Mouse (Mus musculus) myocyte (in vitro differentiated cells): ENCODE measurements around the gene Spem1. TPM values are rescaled to one million over a fixed set of nuclear protein-coding genes. Genes with fewer than 3 reads are reported as not detected.

Experiments
- H3K27me3 ChIP-seq: one replicate; pipeline ENCODE4 v1.6.1; 2011; ENCODE audit not compliant: control insufficient read depth, insufficient read depth, insufficient read length
- H3K36me3 ChIP-seq: one replicate; pipeline ENCODE4 v1.6.1; 2011; ENCODE audit not compliant: control insufficient read depth, insufficient read depth
- H3K4me2 ChIP-seq: one replicate; pipeline ENCODE4 v1.6.1; 2011; ENCODE audit warnings: low read depth, control low read depth
- H3K4me3 ChIP-seq: one replicate; pipeline ENCODE4 v1.5.1; 2011; ENCODE audit warnings: mild to moderate bottlenecking, control low read depth, moderate library complexity
- H3K79me2 ChIP-seq: one replicate; pipeline ENCODE4 v1.6.1; 2011; ENCODE audit not compliant: control insufficient read depth, insufficient read depth
- H3ac ChIP-seq: one replicate; pipeline ENCODE4 v1.6.1; 2011; ENCODE audit not compliant: control insufficient read depth, insufficient read length
- CEBPB ChIP-seq: IDR thresholded peaks from 2 replicates; pipeline ENCODE4 v1.6.1; 2011; ENCODE audit warnings: mild to moderate bottlenecking, moderate library complexity; ENCODE audit not compliant: poor library complexity, insufficient read depth, severe bottlenecking
- E2F4 ChIP-seq: IDR thresholded peaks from one replicate; pipeline ENCODE4 v1.6.1; 2011; ENCODE audit warnings: mild to moderate bottlenecking, control low read depth, moderate library complexity; ENCODE audit not compliant: insufficient read depth
- MAX ChIP-seq: IDR thresholded peaks from one replicate; pipeline ENCODE4 v1.6.1; 2011; ENCODE audit warnings: low read depth, mild to moderate bottlenecking, control low read depth
- MYOD1 ChIP-seq, 3 experiments: IDR thresholded peaks; one replicate each; pipeline ENCODE4 v1.6.1; 2011; ENCODE audit warnings: control low read depth in 2 of 3, low read depth in 2 of 3, mild to moderate bottlenecking in 2 of 3, moderate library complexity in 1 of 3; ENCODE audit not compliant: insufficient read length in 2 of 3, control insufficient read depth in 1 of 3
- MYOG ChIP-seq, 3 experiments: IDR thresholded peaks; one replicate each; pipeline ENCODE4 v1.6.1; 2011; ENCODE audit warnings: control low read depth in 2 of 3, low read depth in 2 of 3, mild to moderate bottlenecking in 2 of 3; ENCODE audit not compliant: insufficient read length in 2 of 3, control insufficient read depth in 1 of 3, insufficient read depth in 1 of 3
- POLR2A ChIP-seq: IDR thresholded peaks from one replicate; pipeline ENCODE4 v1.6.1; 2011; ENCODE audit warnings: low read depth, mild to moderate bottlenecking, control low read depth, moderate library complexity; ENCODE audit not compliant: insufficient read length
- POLR2AphosphoS2 ChIP-seq: IDR thresholded peaks from one replicate; pipeline ENCODE4 v1.6.1; 2011; ENCODE audit warnings: low read depth, control low read depth; ENCODE audit not compliant: insufficient read length
- REST ChIP-seq: IDR thresholded peaks from one replicate; pipeline ENCODE4 v1.6.1; 2011; ENCODE audit warnings: mild to moderate bottlenecking, control low read depth, moderate library complexity; ENCODE audit not compliant: insufficient read depth, insufficient read length
- SRF ChIP-seq: IDR thresholded peaks from one replicate; pipeline ENCODE4 v1.6.1; 2011; ENCODE audit warnings: low read depth; ENCODE audit not compliant: control insufficient read depth, insufficient read length
- TCF12 ChIP-seq: IDR thresholded peaks from one replicate; pipeline ENCODE4 v1.6.1; 2011; ENCODE audit warnings: mild to moderate bottlenecking, control low read depth; ENCODE audit not compliant: poor library complexity, insufficient read depth, severe bottlenecking
- TCF3 ChIP-seq: IDR thresholded peaks from one replicate; pipeline ENCODE4 v1.6.1; 2011; ENCODE audit warnings: low read depth, control low read depth; ENCODE audit not compliant: insufficient read length
- USF1 ChIP-seq: IDR thresholded peaks from one replicate; pipeline ENCODE4 v1.6.1; 2011; ENCODE audit warnings: low read depth, mild to moderate bottlenecking, control low read depth, moderate library complexity
- polyA plus RNA-seq: library from polyadenylated mRNA; unstranded; fragments of >200 nt; fragmentation: generic; extraction: Trizol; gene quantifications from one replicate; pipeline ENCODE4 v1.2.1, GENCODE M21; 2012; ENCODE audit warnings: missing spikeins

Gene Spem1
- polyA plus RNA-seq, 1 experiment, result 0.05 TPM

GRCm38 (mm10) chr11:69774961-69775360 is 47.0 kb downstream of the Spem1 start:
- no peaks in the 10 kb centered on the region for H3K27me3 ChIP-seq
- peaks cover 6% of the 10 kb centered on the region for H3K79me2 ChIP-seq
- H3K4me3 ChIP-seq, result no peak overlapping the region
- no peak overlapping the region for H3ac ChIP-seq
- peaks cover 9% of the 10 kb centered on the region for H3K36me3 ChIP-seq
- no peak overlapping the region for H3K4me2 ChIP-seq
- TF ChIP-seq SRF (no peak), MYOD1 (IDR thresholded peaks at IDR 0.05; ENCODE audit: control insufficient read depth in 1 of 3, insufficient read length in 2 of 3, low read depth in 2 of 3) (no peak), MYOG (IDR thresholded peaks at IDR 0.05; ENCODE audit: control insufficient read depth in 1 of 3, insufficient read depth in 1 of 3, insufficient read length in 2 of 3, low read depth in 2 of 3) (no peak), TCF3 (no peak), TCF12 (no peak), E2F4 (no peak), CEBPB (no peak), POLR2A (no peak), MAX (no peak), USF1 (no peak), REST (no peak), POLR2AphosphoS2 (no peak)

Other genes starting within 250 kb of the Spem1 start
- 9.1 TPM for gene Wrap53, start 241.9 kb downstream of the Spem1 start, polyA plus RNA-seq
- gene Trp53, start 241.8 kb downstream of the Spem1 start, polyA plus RNA-seq, result 119 TPM
- 6.6 TPM for gene Atp1b2, start 216.2 kb downstream of the Spem1 start, polyA plus RNA-seq
- gene Shbg, start 204.3 kb downstream of the Spem1 start, polyA plus RNA-seq, result 0.05 TPM
- gene Sat2, start 200.2 kb downstream of the Spem1 start, polyA plus RNA-seq, result 3.6 TPM
- gene Fxr2, start 189.2 kb downstream of the Spem1 start, polyA plus RNA-seq, result 104 TPM
- 0.07 TPM for gene Sox15, start 166.9 kb downstream of the Spem1 start, polyA plus RNA-seq
- 39.1 TPM for gene Mpdu1, start 159.5 kb downstream of the Spem1 start, polyA plus RNA-seq
- 0.96 TPM for gene Cd68, start 156.0 kb downstream of the Spem1 start, polyA plus RNA-seq
- gene Eif4a1, start 149.8 kb downstream of the Spem1 start, polyA plus RNA-seq, result 553 TPM
- 70.5 TPM for gene Senp3, start 140.1 kb downstream of the Spem1 start, polyA plus RNA-seq
- gene Tnfsf13, start 136.4 kb downstream of the Spem1 start, polyA plus RNA-seq, result 0.07 TPM
- gene Tnfsf12, start 126.3 kb downstream of the Spem1 start, polyA plus RNA-seq, result 5.5 TPM
- 1.6 TPM for gene Tnfsfm13, start 126.1 kb downstream of the Spem1 start, polyA plus RNA-seq
- gene Polr2a, start 63.5 kb downstream of the Spem1 start, polyA plus RNA-seq, result 69.5 TPM
- gene Slc35g3, start 60.2 kb downstream of the Spem1 start, polyA plus RNA-seq, result 0.26 TPM
- 9.4 TPM for gene Zbtb4, start 56.3 kb downstream of the Spem1 start, polyA plus RNA-seq
- 95.3 TPM for gene Chrnb1, start 26.2 kb downstream of the Spem1 start, polyA plus RNA-seq
- gene Fgf11, start 20.3 kb downstream of the Spem1 start, polyA plus RNA-seq, result 17.5 TPM
- gene Tmem102, start 16.6 kb downstream of the Spem1 start, polyA plus RNA-seq, result 0.61 TPM
- gene Gm39566, start 6.9 kb downstream of the Spem1 start, polyA plus RNA-seq, result 0.02 TPM
- gene Spem2, start 3.7 kb downstream of the Spem1 start, polyA plus RNA-seq, result not detected
- 12.8 TPM for gene Nlgn2, start 15.6 kb upstream of the Spem1 start, polyA plus RNA-seq
- 259 TPM for gene Tmem256, start 16.3 kb upstream of the Spem1 start, polyA plus RNA-seq
- 91.9 TPM for gene Plscr3, start 24.2 kb upstream of the Spem1 start, polyA plus RNA-seq
- not detected for gene Tnk1, start 36.5 kb upstream of the Spem1 start, polyA plus RNA-seq
- not detected for gene Tmem95, start 55.8 kb upstream of the Spem1 start, polyA plus RNA-seq
- gene Kctd11, start 59.2 kb upstream of the Spem1 start, polyA plus RNA-seq, result 24.5 TPM
- gene Acap1, start 73.4 kb upstream of the Spem1 start, polyA plus RNA-seq, result 1.4 TPM
- 3.0 TPM for gene 2810408A11Rik, start 78.8 kb upstream of the Spem1 start, polyA plus RNA-seq
- gene Neurl4, start 78.9 kb upstream of the Spem1 start, polyA plus RNA-seq, result 42.2 TPM
- gene Gps2, start 91.7 kb upstream of the Spem1 start, polyA plus RNA-seq, result 38.0 TPM
- 1,243 TPM for gene Eif5a, start 99.8 kb upstream of the Spem1 start, polyA plus RNA-seq
- 0.12 TPM for gene Ybx2, start 113.6 kb upstream of the Spem1 start, polyA plus RNA-seq
- gene Slc2a4, start 126.0 kb upstream of the Spem1 start, polyA plus RNA-seq, result 14.1 TPM
- gene Cldn7, start 142.6 kb upstream of the Spem1 start, polyA plus RNA-seq, result not detected
- gene Ctdnep1, start 159.0 kb upstream of the Spem1 start, polyA plus RNA-seq, result 146 TPM
- gene Elp5, start 160.3 kb upstream of the Spem1 start, polyA plus RNA-seq, result 91.5 TPM
- 530 TPM for gene Gabarap, start 169.0 kb upstream of the Spem1 start, polyA plus RNA-seq
- gene Phf23, start 173.6 kb upstream of the Spem1 start, polyA plus RNA-seq, result 58.6 TPM
- 24.3 TPM for gene Dvl2, start 178.4 kb upstream of the Spem1 start, polyA plus RNA-seq
- 130 TPM for gene Acadvl, start 193.2 kb upstream of the Spem1 start, polyA plus RNA-seq
- 26.8 TPM for gene Dlg4, start 194.8 kb upstream of the Spem1 start, polyA plus RNA-seq
- gene Asgr1, start 231.9 kb upstream of the Spem1 start, polyA plus RNA-seq, result 0.06 TPM